Mouse (Mus musculus) MEL (cell line): ENCODE results near the gene Gm9745. TPM values are rescaled to one million over a fixed set of nuclear protein-coding genes. Genes with fewer than 3 reads are reported as not detected.
"Not testable (repeated sequence)": the region's sequence is repeated elsewhere in the genome, so short reads cannot be mapped to it uniquely, and the experiment has no call there.

Source experiments
- DNase-seq: peaks from one replicate; pipeline ENCODE4 v3.0.0; 2011; ENCODE audit warnings: low read depth, low spot score
- H3K27ac ChIP-seq: 2 replicates; pipeline ENCODE4 v1.5.1; 2012; ENCODE audit warnings: low read depth, mild to moderate bottlenecking, control low read depth, low read length, moderate library complexity; ENCODE audit not compliant: control insufficient read depth
- H3K27me3 ChIP-seq, 2 experiments: fragments of 150-350 bp in 1 of 2; sonication (generic) in 1 of 2; 2 replicates each; pipeline ENCODE4 v1.6.1; 2012; ENCODE audit warnings: low read length in 2 of 2, mild to moderate bottlenecking in 2 of 2, improper control_type of control experiment in 1 of 2, moderate library complexity in 1 of 2; ENCODE audit not compliant: insufficient read depth in 2 of 2, control insufficient read depth in 1 of 2
- H3K36me3 ChIP-seq, 2 experiments: 2 replicates each; pipeline ENCODE4 v1.6.1; 2012 to 2014; ENCODE audit warnings: low read length in 2 of 2, improper control_type of control experiment in 1 of 2, inconsistent platforms in 1 of 2, mild to moderate bottlenecking in 1 of 2; ENCODE audit not compliant: insufficient read depth in 2 of 2, control insufficient read depth in 1 of 2
- H3K4me1 ChIP-seq, 2 experiments: fragments of 150-350 bp in 1 of 2; sonication (generic) in 1 of 2; 2 replicates each; pipeline ENCODE4 v1.6.1; 2012; ENCODE audit warnings: low read length in 2 of 2, improper control_type of control experiment in 1 of 2, mild to moderate bottlenecking in 1 of 2; ENCODE audit not compliant: insufficient read depth in 2 of 2, control insufficient read depth in 1 of 2
- H3K4me3 ChIP-seq, 2 experiments: fragments of 150-350 bp in 1 of 2; sonication (generic) in 1 of 2; 2 replicates each; pipeline ENCODE4 v1.5.1; 2012; ENCODE audit warnings: low read depth in 2 of 2, low read length in 2 of 2, mild to moderate bottlenecking in 2 of 2, moderate library complexity in 2 of 2, control low read depth in 1 of 2, improper control_type of control experiment in 1 of 2; ENCODE audit not compliant: control insufficient read depth in 1 of 2, insufficient read depth in 1 of 2
- H3K79me2 ChIP-seq: 2 replicates; pipeline ENCODE4 v1.6.1; 2012; ENCODE audit warnings: mild to moderate bottlenecking, low read length, moderate library complexity; ENCODE audit not compliant: control insufficient read depth, poor library complexity, insufficient read depth
- H3K9ac ChIP-seq: 2 replicates; pipeline ENCODE4 v1.6.1; 2012; ENCODE audit warnings: low read depth, mild to moderate bottlenecking, control low read depth, low read length, moderate library complexity; ENCODE audit not compliant: control insufficient read depth, poor library complexity, severe bottlenecking
- H3K9me3 ChIP-seq: fragments of 150-350 bp; sonication (generic); replicated peaks from 2 replicates; pipeline ENCODE4 v1.6.1; 2012; ENCODE audit warnings: mild to moderate bottlenecking, low read length, improper control_type of control experiment, moderate library complexity; ENCODE audit not compliant: insufficient read depth
- BHLHE40 ChIP-seq: IDR thresholded peaks from 2 replicates; pipeline ENCODE4 v1.6.1; 2012; ENCODE audit warnings: low read depth, mild to moderate bottlenecking, inconsistent platforms, low read length, improper control_type of control experiment, borderline replicate concordance
- CTCF ChIP-seq, 3 experiments: IDR thresholded peaks in 2 of 3; conservative IDR thresholded peaks in 1 of 3; 2 replicates each; pipeline ENCODE4 v1.5.1; 2011 to 2012; ENCODE audit warnings: low read length in 3 of 3, low read depth in 2 of 3, mild to moderate bottlenecking in 2 of 3, improper control_type of control experiment in 1 of 3, inconsistent platforms in 1 of 3, mixed read lengths in 1 of 3, moderate library complexity in 1 of 3; ENCODE audit not compliant: control insufficient read depth in 1 of 3, insufficient read depth in 1 of 3, poor library complexity in 1 of 3, severe bottlenecking in 1 of 3
- ELF1 ChIP-seq: IDR thresholded peaks from 2 replicates; pipeline ENCODE4 v1.6.1; 2014; ENCODE audit warnings: low read depth, mild to moderate bottlenecking, inconsistent platforms, low read length, improper control_type of control experiment, moderate library complexity
- EP300 ChIP-seq, 2 experiments: IDR thresholded peaks; 2 replicates each; pipeline ENCODE4 v1.6.1; 2011; ENCODE audit warnings: improper control_type of control experiment in 2 of 2, low read length in 2 of 2, low read depth in 1 of 2, mild to moderate bottlenecking in 1 of 2
- ETS1 ChIP-seq: IDR thresholded peaks from 2 replicates; pipeline ENCODE4 v1.6.1; 2012; ENCODE audit warnings: low read depth, mild to moderate bottlenecking, inconsistent platforms, low read length, improper control_type of control experiment, moderate library complexity
- HCFC1 ChIP-seq: IDR thresholded peaks from 2 replicates; pipeline ENCODE4 v1.6.1; 2012; ENCODE audit warnings: low read depth, mild to moderate bottlenecking, inconsistent platforms, low read length, improper control_type of control experiment, moderate library complexity
- JUND ChIP-seq: IDR thresholded peaks from 2 replicates; pipeline ENCODE4 v1.6.1; 2011; ENCODE audit warnings: low read depth, mild to moderate bottlenecking, improper control_type of control experiment, low read length
- KAT2A ChIP-seq: conservative IDR thresholded peaks from 2 replicates; pipeline ENCODE4 v1.6.1; 2012; ENCODE audit warnings: low read depth, low read length, improper control_type of control experiment, inconsistent platforms
- MAFK ChIP-seq: IDR thresholded peaks from 2 replicates; pipeline ENCODE4 v1.6.1; 2011; ENCODE audit warnings: low read depth, mild to moderate bottlenecking, low read length, improper control_type of control experiment, borderline replicate concordance
- MAX ChIP-seq: IDR thresholded peaks from 2 replicates; pipeline ENCODE4 v1.6.1; 2011; ENCODE audit warnings: low read length, improper control_type of control experiment
- MAZ ChIP-seq: IDR thresholded peaks from 2 replicates; pipeline ENCODE4 v1.6.1; 2012; ENCODE audit warnings: low read depth, mild to moderate bottlenecking, inconsistent platforms, low read length, improper control_type of control experiment
- MEF2A ChIP-seq: IDR thresholded peaks from 2 replicates; pipeline ENCODE4 v1.6.1; 2014; ENCODE audit warnings: low read depth, mild to moderate bottlenecking, inconsistent platforms, low read length, improper control_type of control experiment; ENCODE audit not compliant: poor library complexity, insufficient replicate concordance, severe bottlenecking; ENCODE audit errors: extremely low read depth
- MXI1 ChIP-seq: IDR thresholded peaks from 2 replicates; pipeline ENCODE4 v1.6.1; 2011; ENCODE audit warnings: mild to moderate bottlenecking, low read depth, low read length, improper control_type of control experiment
- MYC ChIP-seq: IDR thresholded peaks from 2 replicates; pipeline ENCODE4 v1.6.1; 2011; ENCODE audit warnings: low read depth, mild to moderate bottlenecking, low read length, improper control_type of control experiment, moderate library complexity
- NELFE ChIP-seq: IDR thresholded peaks from 2 replicates; pipeline ENCODE4 v1.6.1; 2011; ENCODE audit warnings: low read depth, low read length, improper control_type of control experiment
- POLR2A ChIP-seq, 2 experiments: IDR thresholded peaks; 2 replicates each; pipeline ENCODE4 v1.6.1; 2011 to 2012; ENCODE audit warnings: low read length in 2 of 2, mild to moderate bottlenecking in 2 of 2, control low read depth in 1 of 2, improper control_type of control experiment in 1 of 2, low read depth in 1 of 2, moderate library complexity in 1 of 2; ENCODE audit not compliant: control insufficient read depth in 1 of 2, insufficient read depth in 1 of 2, poor library complexity in 1 of 2
- POLR2AphosphoS2 ChIP-seq: IDR thresholded peaks from 2 replicates; pipeline ENCODE4 v1.6.1; 2011; ENCODE audit warnings: low read length, improper control_type of control experiment
- SIN3A ChIP-seq: IDR thresholded peaks from 2 replicates; pipeline ENCODE4 v1.6.1; 2012; ENCODE audit warnings: low read length, improper control_type of control experiment, inconsistent platforms
- SMC3 ChIP-seq: IDR thresholded peaks from 2 replicates; pipeline ENCODE4 v1.6.1; 2011; ENCODE audit warnings: low read depth, low read length, improper control_type of control experiment
- TBP ChIP-seq: IDR thresholded peaks from 2 replicates; pipeline ENCODE4 v1.8.0; 2011; ENCODE audit warnings: low read depth, low read length, improper control_type of control experiment
- TCF12 ChIP-seq: IDR thresholded peaks from 2 replicates; pipeline ENCODE4 v1.6.1; 2014; ENCODE audit warnings: low read depth, mild to moderate bottlenecking, inconsistent platforms, low read length, improper control_type of control experiment, moderate library complexity
- ZC3H11A ChIP-seq: IDR thresholded peaks from 2 replicates; pipeline ENCODE4 v1.6.1; 2012; ENCODE audit warnings: low read depth, mild to moderate bottlenecking, inconsistent platforms, low read length, improper control_type of control experiment
- ZMIZ1 ChIP-seq: IDR thresholded peaks from 2 replicates; pipeline ENCODE4 v1.6.1; 2012; ENCODE audit warnings: low read depth, mild to moderate bottlenecking, inconsistent platforms, low read length, improper control_type of control experiment, moderate library complexity
- ZNF384 ChIP-seq: IDR thresholded peaks from 2 replicates; pipeline ENCODE4 v1.6.1; 2012; ENCODE audit warnings: low read depth, mild to moderate bottlenecking, inconsistent platforms, low read length, improper control_type of control experiment
- polyA plus RNA-seq, 2 experiments: library from polyadenylated mRNA; stranded (reverse) in 1 of 2; unstranded in 1 of 2; fragments of >175 nt in 1 of 2; fragments of >200 nt in 1 of 2; gene quantifications; 2 replicates each; pipeline versions ENCODE4 v1.2.1 to v1.2.4; 2012; ENCODE audit warnings: low replicate concordance in 2 of 2, low read depth in 1 of 2; ENCODE audit not compliant: insufficient read length in 2 of 2, insufficient read depth in 1 of 2, missing spikeins in 1 of 2
- total RNA-seq: library from RNA; depleted of rRNA; stranded (reverse); fragments of 300-350 nt; gene quantifications from 2 replicates; pipeline ENCODE4 v1.2.3, GENCODE M21; 2012; rRNA removed

Gm9745 gene
- not detected in 2 replicates for total RNA-seq
- not detected for polyA plus RNA-seq

DNA sequence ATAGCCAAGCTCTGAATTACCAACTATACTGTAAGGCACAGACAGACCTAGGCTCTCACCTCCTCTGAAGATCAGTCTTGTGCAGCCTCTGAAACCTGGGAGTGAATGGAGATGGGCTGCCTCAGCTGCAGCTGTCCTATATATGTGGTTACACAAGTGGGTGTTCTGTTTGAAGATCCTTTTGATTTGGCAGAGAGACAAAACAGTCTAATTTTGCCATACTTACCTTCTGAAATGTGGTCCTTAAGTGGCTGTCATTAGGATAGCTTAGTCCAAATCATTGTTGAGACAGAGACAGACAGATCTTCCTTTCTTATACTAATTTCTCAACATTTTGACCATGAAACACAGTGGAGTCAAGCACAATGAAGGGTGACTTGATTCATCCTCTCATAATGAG, at the start of gene Gm9745:
Gm9745 (minus strand) TSS at position 101 of the 400 bp plus-strand sequence.
- DNase-seq, H3K27ac ChIP-seq, H3K36me3 ChIP-seq, H3K9ac ChIP-seq, H3K27me3 ChIP-seq, H3K9me3 ChIP-seq, H3K79me2 ChIP-seq, H3K4me1 ChIP-seq, H3K4me3 ChIP-seq: not testable (repeated sequence)

- peaks cover 13% of the 10 kb centered on the region in 2 experiments for H3K4me1 ChIP-seq
Observed at GRCm38 (mm10) chr13:8997221-8997620, 49.2 kb upstream of the Gm9745 start.

GRCm38 (mm10) chr13:8995990-8996786, 48.2 kb upstream of the Gm9745 start, which contains the start of gene Gtpbp4:
Gtpbp4 (minus strand) TSS chr13:8996083.
- peak within 1 kb of the TSS; percentile 63 for H3K27ac ChIP-seq
- H3K9ac ChIP-seq, result peak within 1 kb of the TSS; percentile 87
- H3K4me1 ChIP-seq, result peaks cover 13% of the 10 kb centered on the region in 2 experiments
- H3K27me3 ChIP-seq, result no peaks in the 10 kb centered on the region
- DNase-seq, result peak; percentile 98
- H3K9me3 ChIP-seq, result no peaks in the 10 kb centered on the region
- H3K4me3 ChIP-seq, result peak within 1 kb of the TSS; percentile 73 to 83
- peaks cover 39% of the 10 kb centered on the region for H3K79me2 ChIP-seq
- H3K36me3 ChIP-seq, result peaks cover 17 to 35% of the 10 kb centered on the region in 2 experiments; a peak in 3 of 4 replicates
- TF ChIP-seq MAFK (no peak), JUND (no peak), POLR2AphosphoS2 (peak; percentile 75; the same call in 1 of the 2 replicates), ZC3H11A (no peak), EP300 (IDR thresholded peaks at IDR 0.05; ENCODE audit: low read depth in 1 of 2, low read length in 2 of 2) (peak in 1 of 2 experiments; percentile 35; a peak in 2 of 4 replicates), MXI1 (peak; percentile 97), SMC3 (peak; percentile 38), MAZ (no peak; the same call in 1 of the 2 replicates), NELFE (peak; percentile 66), ETS1 (peak; percentile 60; the same call in 1 of the 2 replicates), ZNF384 (no peak), TCF12 (peak; percentile 55; the same call in 1 of the 2 replicates), SIN3A (peak; percentile 94), POLR2A (IDR thresholded peaks at IDR 0.05; ENCODE audit: control insufficient read depth in 1 of 2, insufficient read depth in 1 of 2, low read depth in 1 of 2, low read length in 2 of 2, poor library complexity in 1 of 2) (peak; percentile 54 to 92), KAT2A (no peak; the same call in 1 of the 2 replicates), ZMIZ1 (0 out of 2 replicates have a peak, but pooled peaks have one; percentile 7), HCFC1 (peak; percentile 93), BHLHE40 (no peak), TBP (peak; percentile 79), MAX (peak; percentile 93), CTCF (IDR thresholded peaks at IDR 0.05 in 2 of 3, conservative IDR thresholded peaks at IDR 0.05 in 1 of 3; ENCODE audit: control insufficient read depth in 1 of 3, insufficient read depth in 1 of 3, low read depth in 2 of 3, low read length in 3 of 3, poor library complexity in 1 of 3, severe bottlenecking in 1 of 3) (peak; percentile 30 to 88 (median 84); a peak in 5 of 6 replicates), ELF1 (peak; percentile 87), MYC (peak; percentile 99), MEF2A (no peak)

More at GRCm38 (mm10) chr13:8997221-8997620, 49.2 kb upstream of the Gm9745 start:
- H3K27ac ChIP-seq, H3K27me3 ChIP-seq, H3K4me3 ChIP-seq, H3K9me3 ChIP-seq, H3K9ac ChIP-seq, DNase-seq: not testable (repeated sequence)
- Histone ChIP-seq H3K79me2 (peaks cover 35% of the 10 kb centered on the region), H3K36me3 (peaks cover 11 to 35% of the 10 kb centered on the region in 2 experiments; a peak in 3 of 4 replicates)
